Mouse (Mus musculus) brain, embryonic 14.5 days (tissue): Measurements from ENCODE around the gene Rps7.

Experiments
- CTCF ChIP-seq: fragments of 200-500 bp; IDR thresholded peaks from 2 replicates; pipeline ENCODE4 v1.5.1; 2012; ENCODE audit warnings: inconsistent platforms, mild to moderate bottlenecking, moderate library complexity, borderline replicate concordance; ENCODE audit not compliant: insufficient read depth, insufficient read length; ENCODE audit errors: extremely low read depth
- POLR2A ChIP-seq: fragments of 200-500 bp; IDR thresholded peaks from 2 replicates; pipeline ENCODE4 v1.6.1; 2012; ENCODE audit warnings: mild to moderate bottlenecking, inconsistent platforms, borderline replicate concordance; ENCODE audit not compliant: poor library complexity, insufficient read depth, insufficient read length, severe bottlenecking; ENCODE audit errors: extremely low read depth

- TF ChIP-seq CTCF (no peak), POLR2A (no peak)
Observed at GRCm38 (mm10) chr12:28587949-28588348, 47.8 kb downstream of the Rps7 start.
